ENCODE assay signal across 1 mouse cellular context in the genomic region with DNA sequence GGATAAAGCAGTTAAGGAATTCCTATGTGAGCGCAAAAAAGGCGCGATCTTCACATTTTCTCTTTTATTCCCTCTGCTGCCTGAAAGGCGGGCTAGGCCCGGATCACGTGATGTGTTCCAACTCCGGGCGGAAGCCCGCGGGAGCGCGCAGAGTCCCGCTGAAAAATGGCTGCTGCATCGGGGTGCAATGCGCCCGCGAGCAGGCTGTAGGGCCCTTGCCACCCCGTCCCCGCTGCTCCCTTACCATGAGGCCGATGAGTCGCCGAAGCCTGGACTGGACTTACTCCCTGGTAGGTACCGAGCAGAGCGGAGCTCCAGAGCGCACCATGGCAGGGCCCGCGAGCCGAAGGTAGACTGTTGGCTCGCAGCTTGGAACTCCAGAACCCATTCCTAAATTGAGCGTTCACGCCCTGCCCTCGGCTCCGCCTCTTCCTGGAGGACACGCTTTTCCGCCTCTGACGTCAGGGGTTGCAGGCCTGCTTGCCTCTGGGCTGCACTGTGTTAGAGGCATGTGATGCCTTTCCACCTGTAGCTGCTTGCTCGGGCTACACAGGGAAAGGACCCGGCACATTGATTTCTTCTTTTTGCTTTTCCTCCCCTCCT.
A peak's percentile ranks its signal among the peaks of the same experiment; 100 is the strongest.
TF ChIP-seq lines count a peak whose summit lies in the region.

A gene (plus strand): TSS at position 150 of the 603 bp plus-strand sequence.
A gene (minus strand): TSS at position 421 of the 603 bp plus-strand sequence.

TF ChIP-seq in MEL, 35 proteins besides CTCF, POLR2A, EP300 and RAD21 (continued from another document):
- peak; percentile 97; the same call in 1 of the 2 replicates for TF ChIP-seq POLR2AphosphoS5 (IDR thresholded peaks at IDR 0.05; ENCODE audit: borderline replicate concordance, low read depth, low read length)
- no peak for TF ChIP-seq RCOR1 (IDR thresholded peaks at IDR 0.05; ENCODE audit: low read depth, low read length)
- TF ChIP-seq GABPA (IDR thresholded peaks at IDR 0.05; ENCODE audit: low read depth, low read length) = no peak
- peak; percentile 96 for TF ChIP-seq USF1 (IDR thresholded peaks at IDR 0.05; ENCODE audit: low read depth, low read length)
- peak; percentile 70 to 88; a peak in 3 of 4 replicates for TF ChIP-seq USF2 (IDR thresholded peaks at IDR 0.05; ENCODE audit: borderline replicate concordance in 1 of 2, insufficient read depth in 1 of 2, low read depth in 1 of 2, low read length in 2 of 2)
- TF ChIP-seq KAT2A (conservative IDR thresholded peaks at IDR 0.05; ENCODE audit: low read depth, low read length) = peak; percentile 32; the same call in 1 of the 2 replicates
- TF ChIP-seq NELFE (IDR thresholded peaks at IDR 0.05; ENCODE audit: low read depth, low read length) = peak; percentile 99
- 0 out of 2 replicates have a peak, but pooled peaks have one; percentile 65 for TF ChIP-seq MAZ (IDR thresholded peaks at IDR 0.05; ENCODE audit: low read depth, low read length)
- no peak for TF ChIP-seq GATA1 (IDR thresholded peaks at IDR 0.05; ENCODE audit: low read depth, low read length)
- no peak for TF ChIP-seq CHD1 (IDR thresholded peaks at IDR 0.05; ENCODE audit: low read depth, low read length)
- TF ChIP-seq ZNF384 (IDR thresholded peaks at IDR 0.05; ENCODE audit: low read depth, low read length) = no peak
- TF ChIP-seq ZMIZ1 (IDR thresholded peaks at IDR 0.05; ENCODE audit: low read depth, low read length) = peak; percentile 97
- no peak for TF ChIP-seq MYB (IDR thresholded peaks at IDR 0.05; ENCODE audit: low read depth, low read length)
- no peak for TF ChIP-seq ZKSCAN1 (IDR thresholded peaks at IDR 0.05; ENCODE audit: low read depth, low read length)
- TF ChIP-seq SMC3 (IDR thresholded peaks at IDR 0.05; ENCODE audit: low read depth, low read length) = no peak
- 0 out of 2 replicates have a peak, but pooled peaks have one; percentile 8 for TF ChIP-seq NRF1 (IDR thresholded peaks at IDR 0.05; ENCODE audit: insufficient read depth, low read depth, low read length, poor library complexity, severe bottlenecking)
- no peak for TF ChIP-seq MEF2A (IDR thresholded peaks at IDR 0.05; ENCODE audit: extremely low read depth, insufficient replicate concordance, low read depth, low read length, poor library complexity, severe bottlenecking)
- TF ChIP-seq CHD2 (IDR thresholded peaks at IDR 0.05; ENCODE audit: low read length) = no peak
